ENCODE assay signal across 25 mouse cellular contexts in genomic region chr6:8368198-8368864, GRCm38 (mm10).
DNase-seq lines count a peak whose midpoint lies in the region; ATAC-seq lines count a peak whose summit lies in the region.
"Had no signal": no experiment of that assay in that cellular context is flagged by ENCODE, and none has a peak within 500 bp of the region (broad histone marks: within the 10 kb centered on the region; RNA-seq: fewer than 3 reads in every experiment).

No protein-coding gene starts in this region.

- no peaks in the 10 kb centered on the region for H3K36me3 ChIP-seq in hindbrain, embryonic 12.5 days
- no peaks in the 10 kb centered on the region for H3K36me3 ChIP-seq in hindbrain, embryonic 14.5 days (replicated peaks; ENCODE audit: control insufficient read depth, insufficient read depth)
- no peaks in the 10 kb centered on the region for H3K36me3 ChIP-seq in neural tube, embryonic 11.5 days (ENCODE audit: control insufficient read depth, insufficient read depth, low read length)
- H3K36me3 ChIP-seq in neural tube, embryonic 15.5 days = no peaks in the 10 kb centered on the region
- no peaks in the 10 kb centered on the region for H3K36me3 ChIP-seq in forebrain, embryonic 14.5 days (ENCODE audit: control insufficient read depth, insufficient read depth, low read length)
- no peaks in the 10 kb centered on the region for H3K36me3 ChIP-seq in heart, embryonic 11.5 days (ENCODE audit: control insufficient read depth, insufficient read depth, low read length)
- H3K36me3 ChIP-seq: hindbrain, embryonic 15.5 days; kidney, embryonic 15.5 days; liver, embryonic 13.5 days; stomach, embryonic 15.5 days had no signal

- ATAC-seq in hindbrain, embryonic 12.5 days (ENCODE audit: low FRiP score) = peak; percentile 66; the same call in 1 of the 2 replicates
- ATAC-seq in hindbrain, embryonic 14.5 days (ENCODE audit: low FRiP score) = no peak
- peak; percentile 82; the same call in 1 of the 2 replicates for ATAC-seq in neural tube, embryonic 11.5 days (ENCODE audit: insufficient read depth, low FRiP score, low TSS enrichment)
- no peak for ATAC-seq in neural tube, embryonic 15.5 days (ENCODE audit: low FRiP score)
- ATAC-seq in forebrain, embryonic 14.5 days = peak; percentile 84
- no peak for ATAC-seq in heart, embryonic 11.5 days (replicated peaks; ENCODE audit: insufficient number of reproducible peaks, low FRiP score, low TSS enrichment)

- WGBS in hindbrain, embryonic 12.5 days = 67% methylated on average over 2 of the region's 2 CpGs
- 40% methylated on average over 2 of the region's 2 CpGs for WGBS in hindbrain, embryonic 14.5 days
- WGBS in neural tube, embryonic 11.5 days = 45% methylated on average over 2 of the region's 2 CpGs
- 30% methylated on average over 2 of the region's 2 CpGs for WGBS in neural tube, embryonic 15.5 days
- WGBS in forebrain, embryonic 14.5 days = 2% methylated on average over 2 of the region's 2 CpGs
- 74% methylated on average over 2 of the region's 2 CpGs for WGBS in heart, embryonic 11.5 days (ENCODE audit: insufficient replicate concordance)

- no peaks in the 10 kb centered on the region for H3K27me3 ChIP-seq in hindbrain, embryonic 12.5 days
- H3K27me3 ChIP-seq in hindbrain, embryonic 14.5 days (ENCODE audit: control insufficient read depth, insufficient read depth, low read length) = no peaks in the 10 kb centered on the region
- no peaks in the 10 kb centered on the region for H3K27me3 ChIP-seq in neural tube, embryonic 11.5 days (ENCODE audit: control insufficient read depth, insufficient read depth, low read length)
- no peaks in the 10 kb centered on the region for H3K27me3 ChIP-seq in neural tube, embryonic 15.5 days (replicated peaks)
- H3K27me3 ChIP-seq in forebrain, embryonic 14.5 days (replicated peaks; ENCODE audit: control insufficient read depth, insufficient read depth, low read length) = no peaks in the 10 kb centered on the region
- H3K27me3 ChIP-seq in heart, embryonic 11.5 days (ENCODE audit: control insufficient read depth, insufficient read depth, low read length) = no peaks in the 10 kb centered on the region
- H3K27me3 ChIP-seq: heart, embryonic 13.5 days; hindbrain, embryonic 15.5 days; kidney, embryonic 15.5 days; liver, embryonic 13.5 days; stomach, embryonic 15.5 days had no signal

- no peak overlapping the region for H3K4me3 ChIP-seq in hindbrain, embryonic 12.5 days
- no peak overlapping the region for H3K4me3 ChIP-seq in hindbrain, embryonic 14.5 days (replicated peaks; ENCODE audit: low read length)
- no peak overlapping the region for H3K4me3 ChIP-seq in neural tube, embryonic 11.5 days (ENCODE audit: low read depth, low read length)
- no peak overlapping the region for H3K4me3 ChIP-seq in neural tube, embryonic 15.5 days (replicated peaks)
- H3K4me3 ChIP-seq in forebrain, embryonic 14.5 days (ENCODE audit: low read depth, low read length) = no peak overlapping the region
- no peak overlapping the region for H3K4me3 ChIP-seq in heart, embryonic 11.5 days (ENCODE audit: low read depth, low read length)
- H3K4me3 ChIP-seq: heart, embryonic 13.5 days; hindbrain, embryonic 15.5 days; kidney, embryonic 15.5 days; liver, embryonic 13.5 days; stomach, embryonic 15.5 days had no signal

- peaks cover 8% of the 10 kb centered on the region; the same call in 1 of the 2 replicates for H3K4me1 ChIP-seq in hindbrain, embryonic 12.5 days
- no peaks in the 10 kb centered on the region for H3K4me1 ChIP-seq in hindbrain, embryonic 14.5 days (replicated peaks; ENCODE audit: control insufficient read depth, insufficient read depth, low read length)
- H3K4me1 ChIP-seq in neural tube, embryonic 11.5 days (ENCODE audit: control insufficient read depth, insufficient read depth, low read length) = no peaks in the 10 kb centered on the region; the same call in 1 of the 2 replicates
- H3K4me1 ChIP-seq in neural tube, embryonic 15.5 days = 0 out of 2 replicates have a peak, but pooled peaks cover 3% of the 10 kb centered on the region
- H3K4me1 ChIP-seq in forebrain, embryonic 14.5 days (ENCODE audit: control insufficient read depth, insufficient read depth, low read length) = no peaks in the 10 kb centered on the region
- no peaks in the 10 kb centered on the region for H3K4me1 ChIP-seq in heart, embryonic 11.5 days (ENCODE audit: control insufficient read depth, insufficient read depth, low read length)
- H3K4me1 ChIP-seq: hindbrain, embryonic 15.5 days; liver, embryonic 13.5 days; stomach, embryonic 15.5 days had no signal

- DNase-seq in hindbrain, embryonic 14.5 days (ENCODE audit: low spot score) = no peak
- no peak for DNase-seq in neural tube, embryonic 11.5 days (ENCODE audit: low spot score)
- peak; percentile 75 for DNase-seq in forebrain, embryonic 14.5 days (ENCODE audit: low spot score)
- DNase-seq in spleen, postnatal 36 days (ENCODE audit: low spot score in 2 of 2) = no peak
- DNase-seq: adrenal gland, postnatal 10 days; cerebellum, adult 8-10 months; cerebellum, postnatal 36 days; gastrocnemius, postnatal 25 days; heart, adult 18-20 months; heart, postnatal 14 days; kidney, adult 11 months; kidney, postnatal 4 days; layer of hippocampus, adult 9-11 months; liver, embryonic 13.5 days; lung, embryonic 14.5 days; right cerebral cortex, adult 18-20 months; right cerebral cortex, postnatal 4 days; thymus, postnatal 25 days had no signal

- no peak overlapping the region for H3K27ac ChIP-seq in hindbrain, embryonic 12.5 days
- no peak overlapping the region for H3K27ac ChIP-seq in hindbrain, embryonic 14.5 days
- H3K27ac ChIP-seq in neural tube, embryonic 11.5 days (ENCODE audit: low read depth, low read length) = no peak overlapping the region
- H3K27ac ChIP-seq in neural tube, embryonic 15.5 days (replicated peaks) = no peak overlapping the region
- H3K27ac ChIP-seq in forebrain, embryonic 14.5 days (ENCODE audit: low read depth, low read length) = no peak overlapping the region
- no peak overlapping the region for H3K27ac ChIP-seq in heart, embryonic 11.5 days (ENCODE audit: low read depth, low read length)
- H3K27ac ChIP-seq: heart, embryonic 13.5 days; hindbrain, embryonic 15.5 days; kidney, embryonic 15.5 days; liver, embryonic 13.5 days; stomach, embryonic 15.5 days had no signal

- H3K9me3 ChIP-seq in hindbrain, embryonic 12.5 days (replicated peaks) = no peaks in the 10 kb centered on the region
- H3K9me3 ChIP-seq in hindbrain, embryonic 14.5 days (ENCODE audit: control insufficient read depth, low read length) = no peaks in the 10 kb centered on the region
- no peaks in the 10 kb centered on the region for H3K9me3 ChIP-seq in neural tube, embryonic 11.5 days (ENCODE audit: control insufficient read depth, low read length)
- H3K9me3 ChIP-seq in neural tube, embryonic 15.5 days (replicated peaks) = no peaks in the 10 kb centered on the region
- no peaks in the 10 kb centered on the region for H3K9me3 ChIP-seq in forebrain, embryonic 14.5 days (replicated peaks; ENCODE audit: control insufficient read depth, low read length)
- no peaks in the 10 kb centered on the region for H3K9me3 ChIP-seq in heart, embryonic 11.5 days (replicated peaks; ENCODE audit: control insufficient read depth, low read length)
- H3K9me3 ChIP-seq: hindbrain, embryonic 15.5 days; kidney, embryonic 15.5 days; liver, embryonic 13.5 days; stomach, embryonic 15.5 days had no signal

- no peak overlapping the region for H3K9ac ChIP-seq in hindbrain, embryonic 12.5 days
- no peak overlapping the region for H3K9ac ChIP-seq in hindbrain, embryonic 14.5 days
- no peak overlapping the region for H3K9ac ChIP-seq in neural tube, embryonic 11.5 days (ENCODE audit: low read length)
- no peak overlapping the region for H3K9ac ChIP-seq in neural tube, embryonic 15.5 days (replicated peaks)
- H3K9ac ChIP-seq in forebrain, embryonic 14.5 days (ENCODE audit: low read length) = no peak overlapping the region
- no peak overlapping the region for H3K9ac ChIP-seq in heart, embryonic 11.5 days (ENCODE audit: low read depth, low read length)
- H3K9ac ChIP-seq: heart, embryonic 13.5 days; hindbrain, embryonic 15.5 days; kidney, embryonic 15.5 days; liver, embryonic 13.5 days; lung, embryonic 14.5 days; stomach, embryonic 15.5 days had no signal

- no peak overlapping the region for H3K4me2 ChIP-seq in hindbrain, embryonic 12.5 days (replicated peaks)
- no peak overlapping the region for H3K4me2 ChIP-seq in hindbrain, embryonic 14.5 days (replicated peaks)
- no peak overlapping the region for H3K4me2 ChIP-seq in neural tube, embryonic 11.5 days (ENCODE audit: low read depth)
- H3K4me2 ChIP-seq in neural tube, embryonic 15.5 days = no peak overlapping the region
- H3K4me2 ChIP-seq in forebrain, embryonic 14.5 days (ENCODE audit: low read length) = no peak overlapping the region
- no peak overlapping the region for H3K4me2 ChIP-seq in heart, embryonic 11.5 days
- H3K4me2 ChIP-seq: heart, embryonic 13.5 days; hindbrain, embryonic 15.5 days; kidney, embryonic 15.5 days; liver, embryonic 13.5 days; lung, embryonic 14.5 days; stomach, embryonic 15.5 days had no signal

Comparison
In these comparisons a context has a peak if more than half of its experiments do, and no peak if none do; other contexts are left out.
1. ATAC-seq: peak in hindbrain, embryonic 12.5 days (single experiment), neural tube, embryonic 11.5 days (single experiment) and forebrain, embryonic 14.5 days (single experiment); none in hindbrain, embryonic 14.5 days (single experiment), neural tube, embryonic 15.5 days (single experiment) and heart, embryonic 11.5 days (single experiment).